Mouse (Mus musculus): Measurements from ENCODE around the gene Ly6g6e.

GRCm38 (mm10) chr17:35111774-35112173, 35.1 kb downstream of the Ly6g6e start:
- no peak for TF ChIP-seq CTCF (IDR thresholded peaks at IDR 0.05; ENCODE audit: borderline replicate concordance, insufficient read depth, low read depth, low read length)
- no peak for TF ChIP-seq POLR2A (IDR thresholded peaks at IDR 0.05; ENCODE audit: borderline replicate concordance, insufficient read depth, low read length)

All from cerebellum, adult 2 months (tissue).